Mouse (Mus musculus): ENCODE measurements around the gene Omt2b. TPM values are rescaled to one million over a fixed set of nuclear protein-coding genes. Genes with fewer than 3 reads are reported as not detected.
"Not testable (repeated sequence)": the region's sequence is repeated elsewhere in the genome, so short reads cannot be mapped to it uniquely, and the experiment has no call there.

Omt2b gene
- polyA plus RNA-seq, 1 experiment from 2014 or later: not detected

DNA sequence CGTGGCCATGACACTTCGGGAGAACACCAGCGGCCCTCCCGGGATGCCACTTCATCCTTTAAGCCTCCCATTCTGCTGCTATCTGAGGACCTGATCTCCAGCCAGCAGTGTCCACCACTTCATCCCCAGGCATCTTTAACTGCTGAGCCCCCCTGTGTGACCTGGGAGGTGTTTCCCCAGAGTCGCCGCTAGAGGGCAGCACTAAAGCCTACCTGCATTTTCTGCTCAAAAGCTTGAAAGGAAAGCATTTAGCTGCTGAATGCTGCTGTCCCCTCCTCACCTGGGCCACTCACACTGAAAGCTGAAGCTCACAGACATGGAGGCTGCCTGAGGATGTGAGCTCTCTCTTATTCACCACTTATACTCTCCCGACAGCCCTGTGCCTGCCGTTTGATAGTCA is 12.9 kb downstream of the Omt2b start:
- DNase-seq (ENCODE audit: low spot score): peak; percentile 84
- H3K4me3 ChIP-seq; H3K27me3 ChIP-seq (ENCODE audit: low read depth, poor library complexity, severe bottlenecking); H3K4me1 ChIP-seq; H3K27ac ChIP-seq; H3K9me3 ChIP-seq (replicated peaks); H3K36me3 ChIP-seq: not testable (repeated sequence)
- 19% methylated on average over 8 of the region's 8 CpGs for WGBS

DNA sequence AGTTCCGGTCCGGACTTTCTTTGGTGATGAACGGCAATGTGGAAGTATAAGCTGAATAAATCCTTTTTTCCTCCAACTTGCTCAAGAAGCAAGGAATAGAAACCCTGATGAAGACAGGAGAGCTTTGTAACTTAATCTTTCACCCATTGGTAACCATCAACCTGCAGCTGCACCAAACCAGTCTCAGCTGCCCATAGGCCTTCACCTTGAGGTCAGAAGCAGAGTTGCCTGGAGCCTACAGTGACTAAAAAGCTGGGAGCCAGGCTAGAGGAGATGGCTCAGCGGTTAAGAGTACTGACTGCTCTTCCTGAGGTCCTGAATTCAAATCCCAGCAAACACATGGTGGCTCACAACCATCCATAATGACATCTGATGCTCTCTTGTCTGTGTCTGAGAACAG is 15.1 kb downstream of the Omt2b start:
- H3K27me3 ChIP-seq (ENCODE audit: low read depth, poor library complexity, severe bottlenecking); H3K36me3 ChIP-seq; H3K27ac ChIP-seq; H3K4me3 ChIP-seq; DNase-seq (ENCODE audit: low spot score); H3K9me3 ChIP-seq (replicated peaks); H3K4me1 ChIP-seq: not testable (repeated sequence)
- 84% methylated on average over 4 of the region's 4 CpGs for WGBS

DNA sequence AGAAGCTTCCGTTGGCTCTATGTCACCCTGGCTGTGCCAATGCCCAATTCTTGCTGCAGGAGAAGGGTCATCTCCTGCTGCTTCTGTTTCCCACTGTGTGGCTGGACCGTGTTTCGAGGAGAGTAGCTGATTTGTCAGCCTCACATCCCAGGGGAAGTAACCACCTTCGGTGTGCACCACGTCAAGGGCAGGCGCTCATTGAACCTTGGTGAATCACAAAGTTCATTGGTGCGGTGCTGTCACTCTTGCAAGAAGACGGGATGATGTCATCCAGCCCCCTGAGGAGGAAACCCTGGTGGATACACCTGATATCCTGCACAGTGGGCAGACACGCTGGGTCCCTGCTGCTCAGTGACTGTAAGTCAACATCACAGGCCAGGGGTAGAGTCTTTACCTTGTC is 15.7 kb downstream of the Omt2b start:
- not testable (repeated sequence) for H3K9me3 ChIP-seq (replicated peaks); H3K4me1 ChIP-seq; DNase-seq (ENCODE audit: low spot score); H3K27ac ChIP-seq; H3K36me3 ChIP-seq; H3K4me3 ChIP-seq; H3K27me3 ChIP-seq (ENCODE audit: low read depth, poor library complexity, severe bottlenecking)
- WGBS: 90% methylated on average over 9 of the region's 9 CpGs

DNA sequence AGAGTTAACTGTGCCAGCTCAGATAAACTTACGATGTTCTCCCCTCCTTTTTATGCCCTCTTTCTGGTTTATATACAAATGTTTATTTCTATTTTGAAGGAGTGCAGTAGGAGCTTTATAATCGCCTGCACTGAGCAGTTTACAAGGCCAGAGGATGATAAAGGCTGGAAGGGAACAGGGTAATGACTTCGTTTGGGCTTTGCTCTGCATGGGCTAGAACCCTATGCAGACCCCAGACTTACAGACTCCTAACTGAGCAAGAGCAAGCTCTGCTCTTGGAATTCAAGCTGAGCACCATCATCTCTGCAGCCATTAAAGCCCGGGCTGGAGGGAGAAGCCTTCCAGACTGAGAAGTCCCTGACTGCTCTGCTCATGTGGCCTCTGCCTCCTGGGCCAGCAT is 17.8 kb downstream of the Omt2b start:
- H3K4me3 ChIP-seq; H3K4me1 ChIP-seq; H3K9me3 ChIP-seq (replicated peaks); H3K36me3 ChIP-seq; H3K27ac ChIP-seq; DNase-seq (ENCODE audit: low spot score); H3K27me3 ChIP-seq (ENCODE audit: low read depth, poor library complexity, severe bottlenecking): not testable (repeated sequence)
- WGBS: 60% methylated on average over 4 of the region's 4 CpGs

DNA sequence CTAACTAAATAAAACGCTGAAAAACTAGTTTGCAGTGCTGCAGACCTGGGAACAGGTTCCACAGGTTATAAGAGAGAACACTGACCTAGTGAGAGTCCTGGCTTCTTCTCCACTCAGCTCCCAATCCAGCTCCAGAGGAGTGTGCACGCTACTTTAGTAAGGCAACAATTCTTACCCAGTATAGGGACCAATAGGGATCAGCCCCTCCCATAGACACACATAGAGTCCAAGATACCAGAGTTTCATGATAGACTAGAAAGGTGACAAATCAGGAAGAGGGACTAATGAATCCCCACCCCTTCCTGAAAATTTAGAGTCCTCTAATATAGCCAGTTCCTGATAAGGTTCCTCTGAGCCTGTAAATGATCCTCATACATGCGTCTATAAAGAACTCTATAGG is 19.6 kb downstream of the Omt2b start:
- 70% methylated on average over 3 of the region's 3 CpGs for WGBS

DNA sequence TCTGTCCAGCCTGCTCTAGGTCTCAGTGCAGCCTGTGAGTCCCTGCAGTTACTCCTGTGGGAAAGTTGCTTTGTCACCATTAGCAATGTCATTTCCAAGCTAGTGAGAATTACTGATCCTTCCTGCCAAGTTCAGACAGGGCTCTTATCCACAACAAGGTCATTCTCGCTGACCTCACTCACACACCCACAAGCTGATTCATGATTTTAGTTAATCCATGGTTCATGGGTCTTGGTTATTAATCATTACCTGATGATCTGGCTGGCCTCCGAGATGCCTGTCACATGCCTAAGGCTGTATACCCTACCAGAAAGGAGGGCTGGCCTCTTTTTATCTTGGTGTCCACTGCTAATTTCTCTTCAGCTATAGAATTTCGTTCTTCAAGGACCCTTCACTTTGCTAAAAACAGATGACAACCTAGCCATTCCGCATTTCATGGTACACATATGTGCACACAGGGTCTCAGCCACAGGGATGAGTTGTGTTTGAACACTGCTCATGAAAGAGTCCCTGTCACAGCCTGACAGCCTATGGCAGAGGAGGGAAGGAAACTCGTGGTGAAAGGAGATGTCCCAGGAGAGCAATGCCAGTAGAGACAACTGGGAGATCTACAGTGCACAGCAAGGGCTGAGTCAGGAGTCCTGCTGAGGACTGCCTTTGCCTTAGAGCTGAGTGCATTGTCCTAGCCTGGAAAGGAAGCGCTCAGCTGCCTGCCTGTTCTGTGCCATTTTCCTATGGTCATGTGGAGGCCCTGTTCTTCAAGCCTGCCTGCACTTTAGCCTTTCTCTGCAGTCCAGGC is 21.0 kb downstream of the Omt2b start:
- H3K27me3 ChIP-seq (ENCODE audit: low read depth, poor library complexity, severe bottlenecking); DNase-seq (ENCODE audit: low spot score); H3K36me3 ChIP-seq; H3K27ac ChIP-seq; H3K4me3 ChIP-seq; H3K4me1 ChIP-seq; H3K9me3 ChIP-seq (replicated peaks): not testable (repeated sequence)
- 69% methylated on average over 6 of the region's 6 CpGs for WGBS

More for the DNA sequence above, 19.6 kb downstream of the Omt2b start:
- H3K4me1 ChIP-seq: no peaks in the 10 kb centered on the region
- no peak overlapping the region for H3K4me3 ChIP-seq
- no peak for DNase-seq (ENCODE audit: low spot score)
- H3K27me3 ChIP-seq (ENCODE audit: low read depth, poor library complexity, severe bottlenecking): no peaks in the 10 kb centered on the region
- H3K36me3 ChIP-seq: no peaks in the 10 kb centered on the region
- no peak overlapping the region for H3K27ac ChIP-seq
- H3K9me3 ChIP-seq (replicated peaks): no peaks in the 10 kb centered on the region

DNA sequence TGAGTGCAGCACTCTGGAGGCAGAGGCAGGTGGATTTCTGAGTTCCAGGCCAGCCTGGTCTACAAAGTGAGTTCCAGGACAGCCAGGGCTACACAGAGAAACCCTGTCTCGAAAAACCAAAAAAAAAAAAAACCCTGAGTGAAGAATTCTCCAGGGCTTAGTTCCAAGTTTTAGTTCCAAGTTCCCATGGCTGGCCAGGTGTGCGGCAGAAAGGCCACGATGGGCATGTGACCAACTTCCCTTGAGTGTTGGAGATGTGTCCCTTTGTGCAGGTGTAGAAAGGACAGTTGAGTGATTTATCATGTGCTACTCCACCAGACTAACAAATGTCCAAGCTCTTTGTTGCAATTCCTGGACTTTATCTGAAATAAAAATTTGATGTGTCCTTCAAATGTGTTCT is 21.8 kb downstream of the Omt2b start:
- H3K27ac ChIP-seq; H3K9me3 ChIP-seq (replicated peaks); DNase-seq (ENCODE audit: low spot score); H3K27me3 ChIP-seq (ENCODE audit: low read depth, poor library complexity, severe bottlenecking); H3K36me3 ChIP-seq; H3K4me1 ChIP-seq; H3K4me3 ChIP-seq: not testable (repeated sequence)
- WGBS: 82% methylated on average over 3 of the region's 3 CpGs

DNA sequence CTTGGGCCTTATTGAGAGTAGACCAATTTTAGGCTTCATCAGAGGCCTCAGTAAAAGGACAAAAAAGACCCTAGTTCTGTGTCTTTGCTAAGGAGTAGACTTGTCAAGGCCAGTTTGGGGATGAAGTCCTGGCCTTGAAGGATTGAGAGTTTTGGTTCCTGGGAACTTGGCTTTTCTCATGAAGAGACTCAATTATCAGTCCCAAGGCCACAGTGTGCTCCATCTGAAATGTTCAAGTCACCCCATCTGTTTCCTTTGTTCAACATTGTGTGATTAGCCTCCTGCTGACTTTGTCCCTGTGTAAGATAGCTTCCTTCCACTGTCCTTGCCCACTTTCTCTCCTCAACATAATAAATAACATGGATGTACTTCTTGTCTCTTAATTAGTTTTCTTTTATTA is 22.6 kb downstream of the Omt2b start:
- not testable (repeated sequence) for H3K4me3 ChIP-seq; H3K36me3 ChIP-seq; H3K27me3 ChIP-seq (ENCODE audit: low read depth, poor library complexity, severe bottlenecking); H3K27ac ChIP-seq; H3K9me3 ChIP-seq (replicated peaks); DNase-seq (ENCODE audit: low spot score); H3K4me1 ChIP-seq

DNA sequence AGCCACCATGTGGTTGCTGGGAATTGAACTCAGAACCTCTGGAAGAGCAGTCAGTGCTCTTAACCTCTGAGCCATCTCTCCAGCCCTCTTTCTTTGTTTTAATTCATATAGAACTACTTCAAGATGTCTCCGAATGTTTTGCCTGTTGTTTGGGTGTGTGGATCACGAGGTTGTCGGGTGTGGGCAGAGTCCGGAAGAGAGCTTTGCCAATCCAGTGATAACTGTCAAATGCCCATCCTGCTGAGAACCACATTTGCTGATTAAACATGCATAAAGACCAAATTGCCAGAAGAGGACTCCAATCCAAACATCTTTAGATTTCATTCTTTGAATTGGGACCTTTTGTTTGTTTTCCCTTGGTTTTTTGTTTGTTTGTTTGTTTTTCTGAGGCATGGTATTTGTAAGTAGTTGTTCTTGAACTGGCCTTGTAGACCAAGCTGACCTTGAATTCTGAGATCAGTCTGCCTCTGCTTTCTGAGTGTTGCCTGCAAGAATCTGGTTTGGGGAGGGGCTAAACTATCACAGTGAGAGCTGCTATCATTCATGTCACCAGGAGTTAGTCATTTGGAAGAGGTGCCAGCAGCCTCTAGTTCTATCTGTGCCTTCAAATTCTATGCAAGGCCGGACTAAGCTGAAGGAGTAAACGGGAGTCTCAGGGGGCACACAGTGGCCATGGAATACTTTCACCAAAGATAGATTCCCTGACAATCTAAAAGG is 24.3 kb downstream of the Omt2b start:
- Histone ChIP-seq H3K4me3 (no peak overlapping the region), H3K4me1 (no peaks in the 10 kb centered on the region), H3K27ac (no peak overlapping the region), H3K9me3 (replicated peaks) (no peaks in the 10 kb centered on the region), H3K27me3 (ENCODE audit: low read depth, poor library complexity, severe bottlenecking) (no peaks in the 10 kb centered on the region), H3K36me3 (no peaks in the 10 kb centered on the region)
- no peak for DNase-seq (ENCODE audit: low spot score)
- WGBS: 88% methylated on average over 6 of the region's 6 CpGs

DNA sequence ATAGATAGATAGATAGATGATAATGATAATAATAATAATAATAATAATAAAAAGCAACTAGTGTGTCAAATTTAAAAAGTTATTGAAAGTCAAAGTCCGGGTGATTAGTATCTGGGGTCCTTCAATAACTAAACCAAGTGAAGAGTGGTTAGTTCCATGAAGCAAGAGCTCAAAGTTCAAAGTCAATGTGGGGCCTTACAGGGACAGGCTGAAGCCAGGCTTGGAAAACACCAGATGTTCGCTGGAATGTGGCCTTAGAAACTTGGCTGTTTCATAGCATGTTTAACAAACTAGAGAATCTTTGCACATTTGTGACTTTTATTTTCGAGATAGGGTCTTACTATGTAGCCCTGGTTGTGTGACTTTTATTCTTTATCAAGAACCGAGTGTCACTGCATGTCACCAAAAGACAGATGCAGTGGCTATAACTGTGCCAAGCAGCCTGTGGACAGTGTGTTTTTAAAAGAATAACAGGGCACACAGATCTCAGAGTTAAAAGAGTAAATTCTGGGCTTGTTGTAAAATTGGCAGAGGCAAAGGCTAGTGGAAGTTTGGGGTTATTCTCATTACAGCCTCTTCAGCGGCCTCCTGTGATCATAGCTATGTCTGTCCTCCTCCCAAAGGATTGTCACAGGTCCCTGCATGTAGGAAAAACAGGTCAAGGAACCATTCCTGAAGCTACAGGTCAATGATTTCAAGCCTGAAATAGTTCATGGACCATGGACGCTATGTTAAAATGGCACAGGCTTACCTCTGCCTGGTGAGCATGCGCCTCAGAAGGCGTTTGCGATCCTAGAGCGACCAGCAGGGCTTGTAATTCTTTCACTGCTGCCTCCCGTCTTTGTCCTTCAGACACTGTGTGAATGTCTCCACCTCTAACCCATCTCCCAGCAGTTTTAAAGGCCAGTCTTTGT is 27.5 kb downstream of the Omt2b start:
- WGBS: 82% methylated on average over 11 of the region's 11 CpGs
- H3K4me3 ChIP-seq: no peak overlapping the region
- no peaks in the 10 kb centered on the region for H3K4me1 ChIP-seq
- H3K27me3 ChIP-seq (ENCODE audit: low read depth, poor library complexity, severe bottlenecking): no peaks in the 10 kb centered on the region
- no peaks in the 10 kb centered on the region for H3K36me3 ChIP-seq
- no peak overlapping the region for H3K27ac ChIP-seq
- no peak for DNase-seq (ENCODE audit: low spot score)
- H3K9me3 ChIP-seq (replicated peaks): no peaks in the 10 kb centered on the region

DNA sequence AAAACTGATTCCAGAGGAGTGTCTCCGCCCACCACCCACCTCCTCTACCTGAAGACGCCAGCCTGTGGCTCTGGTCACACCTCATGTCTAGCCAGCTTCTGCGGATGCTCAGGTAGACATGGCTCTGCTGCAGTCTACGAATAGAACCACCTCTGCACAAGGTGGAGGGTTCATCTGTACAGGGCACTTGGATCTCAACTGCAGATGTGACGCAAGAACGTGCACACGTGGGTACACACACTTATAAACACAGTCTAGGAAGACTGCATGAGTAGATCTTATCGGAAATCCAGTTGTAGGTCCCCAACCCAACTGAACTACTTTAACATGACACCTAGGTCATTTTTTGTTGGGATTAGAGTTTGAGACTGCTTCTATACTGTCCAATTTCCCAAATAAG is 28.2 kb downstream of the Omt2b start, which contains the start of gene Gsta2:
Gene Gsta2 (minus strand): TSS at position 178 of the 400 bp plus-strand sequence.
- H3K9me3 ChIP-seq (replicated peaks): no peaks in the 10 kb centered on the region
- H3K4me1 ChIP-seq: no peaks in the 10 kb centered on the region
- H3K36me3 ChIP-seq: no peaks in the 10 kb centered on the region
- no peaks in the 10 kb centered on the region for H3K27me3 ChIP-seq (ENCODE audit: low read depth, poor library complexity, severe bottlenecking)
- WGBS: 93% methylated on average over 8 of the region's 8 CpGs
- DNase-seq (ENCODE audit: low spot score): no peak
- H3K4me3 ChIP-seq: no peak within 1 kb of the TSS
- H3K27ac ChIP-seq: no peak within 1 kb of the TSS

DNA sequence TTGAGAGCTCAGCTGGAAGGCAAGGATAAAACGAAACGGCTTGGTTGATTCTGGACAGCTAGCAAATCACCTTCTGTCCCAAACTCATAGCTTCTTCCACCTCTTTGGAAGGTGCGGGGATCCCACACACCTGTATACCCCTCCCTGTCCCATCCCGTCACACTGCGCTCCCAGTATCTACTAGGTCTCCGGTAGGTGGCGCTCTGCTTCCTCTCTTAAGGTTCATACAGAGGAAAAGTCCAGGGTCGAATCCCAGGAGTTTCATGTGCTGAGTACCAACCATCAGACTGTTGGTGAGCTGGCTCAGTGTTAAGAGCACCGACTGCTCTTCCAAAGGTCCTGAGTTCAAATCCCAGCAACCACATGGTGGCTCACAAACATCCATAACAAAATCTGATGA is 30.7 kb downstream of the Omt2b start:
- no peaks in the 10 kb centered on the region for H3K36me3 ChIP-seq
- no peak overlapping the region for H3K27ac ChIP-seq
- H3K27me3 ChIP-seq (ENCODE audit: low read depth, poor library complexity, severe bottlenecking): no peaks in the 10 kb centered on the region
- WGBS: 14% methylated on average over 9 of the region's 9 CpGs
- no peak overlapping the region for H3K4me3 ChIP-seq
- H3K9me3 ChIP-seq (replicated peaks): no peaks in the 10 kb centered on the region
- no peaks in the 10 kb centered on the region; the same call in 1 of the 2 replicates for H3K4me1 ChIP-seq
- peak; percentile 78 for DNase-seq (ENCODE audit: low spot score)
